Mouse (Mus musculus) lung, adult 2 months (tissue): Measurements from ENCODE around the gene Dpp6. TPM values are rescaled to one million over a fixed set of nuclear protein-coding genes. Genes with fewer than 3 reads are reported as not detected.

Experiments
- DNase-seq: peaks from one replicate; pipeline ENCODE4 v3.0.0; 2022
- H3K4me1 ChIP-seq: fragments of 200-500 bp; 2 replicates; pipeline ENCODE4 v1.6.1; 2011; ENCODE audit warnings: low read length; ENCODE audit not compliant: control insufficient read depth, insufficient read depth
- H3K4me3 ChIP-seq: fragments of 200-500 bp; replicated peaks from 2 replicates; pipeline ENCODE3; 2011; ENCODE audit warnings: low read depth, mild to moderate bottlenecking, control low read depth, low read length; ENCODE audit errors: extremely low read depth
- CTCF ChIP-seq: fragments of 200-500 bp; IDR thresholded peaks from 2 replicates; pipeline ENCODE4 v1.5.1; 2011; ENCODE audit warnings: mild to moderate bottlenecking, low read length, control low read depth; ENCODE audit not compliant: insufficient read depth
- POLR2A ChIP-seq: fragments of 200-500 bp; IDR thresholded peaks from 2 replicates; pipeline ENCODE4 v1.6.1; 2011; ENCODE audit warnings: low read depth, mild to moderate bottlenecking, control low read depth, low read length, borderline replicate concordance; ENCODE audit errors: extremely low read depth
- WGBS: fragments of 180-500 bp; shearing (Covaris S2); methylation state at CpG from one replicate; pipeline ENCODE4 v1.1.7; 2018; 5-methylcytosine and 5-hydroxymethylcytosine counted together
- polyA plus RNA-seq: library from polyadenylated mRNA; depleted of rRNA; stranded (reverse); fragments of >200 nt; gene quantifications from 2 replicates; pipeline ENCODE4 v1.2.3, GENCODE M21; 2012

Gene Dpp6
- polyA plus RNA-seq, 1 experiment = 0.40 TPM

DNA sequence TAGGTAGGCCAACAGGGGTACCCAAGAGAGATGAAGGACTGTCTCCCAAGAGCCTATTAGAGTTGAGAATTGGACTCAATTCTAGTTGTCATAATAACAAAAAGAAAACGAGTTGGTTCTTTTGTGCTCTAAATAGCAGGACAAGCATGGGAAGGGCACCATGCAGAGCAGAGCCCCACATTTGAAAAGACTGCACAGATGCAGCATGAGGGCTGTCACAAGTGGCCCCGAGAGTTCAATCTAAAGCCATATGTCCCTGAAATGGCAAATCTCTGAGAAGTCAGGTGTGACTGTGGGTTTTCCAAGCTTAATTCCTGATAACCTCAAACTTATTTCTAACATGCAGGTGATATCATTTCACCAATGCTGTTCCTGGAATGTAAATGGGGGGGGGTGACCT is 339.4 kb downstream of the Dpp6 start:
- WGBS = 53% methylated on average over 2 of the region's 2 CpGs
- Histone ChIP-seq H3K4me3 (no peak overlapping the region), H3K4me1 (no peaks in the 10 kb centered on the region)

DNA sequence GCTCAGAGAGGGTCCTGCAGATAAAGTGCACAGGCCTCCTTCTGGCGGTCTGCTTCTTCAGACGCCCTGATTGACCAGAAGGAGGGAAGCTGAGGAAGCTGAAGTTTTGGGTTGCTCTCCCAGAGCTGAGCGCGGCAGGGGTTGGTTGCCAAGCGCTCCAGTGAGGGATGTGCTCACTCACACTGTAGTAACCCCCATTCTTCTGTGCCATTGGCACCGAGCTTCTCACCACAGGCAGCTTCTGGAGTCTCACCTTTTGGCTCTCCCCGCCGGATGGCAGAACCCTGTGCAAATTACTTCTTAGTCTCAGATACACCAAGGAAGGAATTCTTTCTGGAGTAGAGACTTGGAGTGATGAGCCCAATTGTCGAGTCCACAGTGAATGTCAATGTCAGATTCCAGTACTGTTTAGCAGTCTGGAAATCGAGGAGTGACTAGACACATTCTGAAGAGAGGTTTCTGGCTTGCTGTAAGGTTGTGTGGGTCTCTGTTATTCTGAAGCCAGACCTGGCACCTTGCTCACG is 344.2 kb downstream of the Dpp6 start:
- no peak overlapping the region for H3K4me3 ChIP-seq
- DNase-seq = no peak
- TF ChIP-seq CTCF = no peak
- no peak for TF ChIP-seq POLR2A
- no peaks in the 10 kb centered on the region for H3K4me1 ChIP-seq
- 56% methylated on average over 11 of the region's 11 CpGs for WGBS

More for the DNA sequence above, 339.4 kb downstream of the Dpp6 start:
- no peak for TF ChIP-seq POLR2A
- TF ChIP-seq CTCF = no peak
- no peak for DNase-seq

DNA sequence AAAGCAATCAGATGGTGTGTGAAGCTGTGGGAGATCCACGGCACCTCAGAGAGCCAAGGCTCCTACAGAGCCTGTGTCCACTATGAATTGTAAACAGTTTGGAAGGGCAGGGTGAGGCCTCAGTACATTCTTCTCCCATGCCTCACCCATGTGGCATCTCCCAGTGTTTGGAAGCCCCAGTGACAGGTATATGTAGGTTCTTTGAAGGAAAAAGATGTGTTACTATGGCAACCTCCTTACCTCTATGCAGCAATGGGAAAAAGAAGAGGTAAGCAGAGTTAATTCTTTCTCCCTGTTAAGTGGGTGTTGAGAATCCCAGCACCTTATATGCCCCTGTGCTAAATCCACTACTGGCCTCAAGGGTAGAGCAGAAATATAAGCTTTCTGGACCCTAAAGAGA is 351.5 kb downstream of the Dpp6 start:
- no peak overlapping the region for H3K4me3 ChIP-seq
- no peak for TF ChIP-seq POLR2A
- TF ChIP-seq CTCF = no peak
- no peak for DNase-seq
- H3K4me1 ChIP-seq = no peaks in the 10 kb centered on the region
- WGBS = 77% methylated on average over 1 of the region's 1 CpGs

DNA sequence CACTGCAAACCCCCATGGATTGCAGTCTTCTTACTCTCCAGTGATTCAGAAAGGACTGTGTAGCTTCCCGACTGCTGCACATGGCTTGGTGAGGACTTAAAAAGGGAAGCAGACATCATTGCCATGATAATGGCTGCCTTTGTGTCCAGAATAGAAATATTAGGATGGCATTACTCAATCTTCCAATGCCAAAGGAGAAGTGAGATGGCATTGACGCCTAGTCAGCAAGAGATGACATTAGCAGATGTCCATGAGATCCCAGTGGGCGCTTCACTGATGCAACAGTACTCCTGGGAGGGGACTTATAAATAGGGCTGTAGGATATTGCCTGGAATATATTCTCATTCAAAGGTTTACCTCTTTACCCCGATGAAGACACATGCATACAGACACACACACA is 368.0 kb downstream of the Dpp6 start:
- no peak for DNase-seq
- H3K4me3 ChIP-seq = no peak overlapping the region
- TF ChIP-seq CTCF (no peak), POLR2A (no peak)
- WGBS = 74% methylated on average over 4 of the region's 4 CpGs
- H3K4me1 ChIP-seq = no peaks in the 10 kb centered on the region

DNA sequence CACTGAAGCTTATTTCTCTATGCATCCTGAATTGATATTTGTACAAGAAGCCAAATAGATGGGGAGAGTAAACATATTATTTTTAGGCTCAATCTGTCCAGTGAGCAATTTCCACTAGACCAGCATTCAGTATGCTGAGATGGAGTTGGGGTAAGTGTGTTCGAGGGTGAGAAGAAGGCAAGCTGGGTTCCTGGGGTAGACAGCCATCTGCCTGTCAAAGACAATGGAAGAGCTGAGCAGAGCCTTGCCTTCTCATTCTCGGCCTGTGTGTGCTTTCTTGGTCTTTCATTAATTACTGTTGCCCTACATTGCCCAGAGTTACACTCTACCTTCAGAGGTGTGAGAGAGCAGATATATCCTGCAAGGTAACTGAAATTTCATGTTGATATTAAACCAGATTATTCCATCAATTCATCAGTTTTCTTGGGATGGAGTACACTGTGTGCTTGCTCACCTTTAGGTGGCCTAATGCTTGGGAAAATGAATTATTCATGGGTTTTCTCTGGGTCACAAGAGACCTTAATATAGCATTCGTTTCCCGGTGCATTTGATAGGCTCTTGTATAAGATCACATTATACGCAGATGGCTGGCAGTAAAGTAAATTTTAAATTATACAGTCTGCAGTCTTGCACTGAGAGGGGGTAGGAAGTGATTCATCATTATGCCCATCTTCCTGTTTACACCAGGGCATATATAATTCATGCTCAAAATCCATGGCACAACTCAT is 374.4 kb downstream of the Dpp6 start:
- WGBS = 62% methylated on average over 5 of the region's 5 CpGs
- no peak for TF ChIP-seq POLR2A
- no peak for TF ChIP-seq CTCF
- no peak for DNase-seq
- Histone ChIP-seq H3K4me1 (no peaks in the 10 kb centered on the region), H3K4me3 (no peak overlapping the region)

DNA sequence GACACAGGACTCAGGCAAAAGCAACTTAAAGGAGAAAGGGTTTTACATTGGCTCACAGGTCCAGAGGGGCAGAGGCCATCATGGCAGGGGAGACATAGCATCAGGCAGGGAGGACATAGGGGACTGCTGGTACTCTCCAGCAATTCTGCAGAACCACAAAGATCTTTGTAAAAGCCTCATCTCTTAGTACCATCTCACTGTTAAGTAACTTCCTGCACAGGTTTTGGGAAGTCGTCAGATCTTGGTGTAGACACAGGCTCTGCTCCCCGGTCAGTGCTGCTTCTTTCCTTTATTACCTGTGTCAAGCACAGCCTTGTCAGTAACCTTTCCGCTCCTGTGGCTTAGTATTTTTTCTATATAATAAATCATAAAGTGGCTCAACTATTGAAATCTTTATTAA is 377.2 kb downstream of the Dpp6 start:
- 69% methylated on average over 3 of the region's 3 CpGs for WGBS
- no peak for DNase-seq
- no peak for TF ChIP-seq POLR2A
- TF ChIP-seq CTCF = no peak
- no peak overlapping the region for H3K4me3 ChIP-seq
- H3K4me1 ChIP-seq = no peaks in the 10 kb centered on the region

DNA sequence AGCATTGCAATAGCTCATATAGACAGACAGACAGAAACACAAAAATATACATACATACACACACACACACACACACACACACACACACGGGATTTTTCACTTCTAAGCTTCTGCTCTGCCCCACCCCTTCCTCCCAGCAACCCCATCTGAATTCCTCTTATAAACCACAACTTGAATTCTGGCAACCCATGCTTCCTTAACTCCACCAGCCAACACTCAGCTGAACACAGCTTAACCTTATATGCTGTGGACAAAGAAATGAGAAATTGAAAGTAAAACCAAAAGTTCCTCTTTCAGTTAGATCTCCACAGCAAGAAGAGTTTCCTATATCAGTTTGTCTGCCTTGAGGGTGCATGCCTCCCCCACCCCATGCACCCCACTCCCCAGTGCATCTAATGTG is 378.0 kb downstream of the Dpp6 start:
- 32% methylated on average over 1 of the region's 1 CpGs for WGBS
- no peak overlapping the region for H3K4me3 ChIP-seq
- H3K4me1 ChIP-seq = no peaks in the 10 kb centered on the region
- no peak for TF ChIP-seq POLR2A
- no peak for TF ChIP-seq CTCF
- no peak for DNase-seq

DNA sequence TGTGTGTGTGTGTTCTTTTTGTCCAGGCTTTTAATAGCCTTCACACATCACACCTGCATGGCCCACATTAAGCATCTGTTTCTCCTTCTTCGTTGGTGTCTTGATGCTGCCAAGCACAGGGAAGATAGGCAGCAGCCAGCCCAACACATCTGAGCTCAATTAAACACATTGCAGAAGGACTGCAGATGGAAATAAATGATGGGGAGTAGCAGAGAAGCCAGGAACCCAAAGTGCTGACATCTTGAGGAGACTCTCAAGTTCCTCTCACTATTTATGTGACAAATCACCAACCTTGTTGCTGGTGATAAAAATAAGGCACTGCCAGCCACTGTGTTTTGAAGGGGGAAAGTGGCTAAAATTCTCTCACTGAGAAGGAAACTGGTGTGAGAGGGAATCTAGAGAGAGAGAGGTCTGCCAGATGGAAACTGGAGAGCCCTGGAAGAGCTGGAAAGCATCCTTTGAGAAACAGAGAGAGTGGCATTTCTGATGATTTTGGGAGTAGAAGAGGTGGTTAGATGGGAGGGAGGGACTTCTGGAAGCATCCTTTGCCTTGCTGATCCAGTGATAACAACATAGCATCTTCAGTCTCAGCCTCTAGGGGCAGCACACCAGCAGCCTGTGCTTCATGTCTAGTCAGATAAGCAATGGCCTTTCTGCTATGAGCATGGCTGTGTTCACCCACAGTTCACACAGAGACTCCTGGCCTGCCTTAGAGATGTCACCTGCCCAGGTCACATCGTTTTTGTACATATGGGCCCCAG is 383.8 kb downstream of the Dpp6 start:
- H3K4me1 ChIP-seq = no peaks in the 10 kb centered on the region
- TF ChIP-seq CTCF = no peak
- no peak for TF ChIP-seq POLR2A
- WGBS = 45% methylated on average over 2 of the region's 2 CpGs
- no peak for DNase-seq
- no peak overlapping the region for H3K4me3 ChIP-seq

DNA sequence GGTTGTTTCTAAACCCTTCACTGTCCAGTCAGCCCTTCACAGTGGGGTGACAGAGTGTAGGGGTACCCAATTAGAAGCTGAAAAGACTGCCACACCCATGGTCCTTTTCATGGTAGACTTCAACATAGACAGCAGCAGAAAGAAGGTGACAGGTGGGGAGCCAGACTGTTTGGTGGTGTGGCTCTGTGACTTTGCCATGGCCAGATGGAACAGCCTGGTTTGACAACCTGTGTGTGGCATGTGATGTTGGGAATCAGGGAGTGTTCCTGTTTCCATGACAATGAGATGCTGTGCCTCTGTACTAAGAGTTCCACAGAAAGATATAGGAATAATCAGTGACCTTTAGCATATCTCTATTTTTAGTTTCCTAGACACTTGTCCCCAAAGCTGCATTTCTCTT is 386.1 kb downstream of the Dpp6 start:
- no peak for TF ChIP-seq CTCF
- no peak for TF ChIP-seq POLR2A
- no peak overlapping the region for H3K4me3 ChIP-seq

More for the DNA sequence above, 386.1 kb downstream of the Dpp6 start:
- no peak for DNase-seq
- no peaks in the 10 kb centered on the region for H3K4me1 ChIP-seq
